Mouse (Mus musculus) megakaryocyte, embryonic 14.5 days (primary cell): ENCODE measurements at regions not wholly inside any gene's neighbourhood (a gene's known extent, or its start where the extent isn't known, plus 50 kb on each side); places are given as distances from the start of the nearest gene placed in this dataset.

ENCODE experiments used
- FLI1 ChIP-seq: IDR thresholded peaks from 2 replicates; pipeline ENCODE4 v1.6.1; 2012; ENCODE audit warnings: low read length, inconsistent platforms, mixed read lengths
- GATA1 ChIP-seq: IDR thresholded peaks from 3 replicates; pipeline ENCODE4 v1.6.1; 2012; ENCODE audit warnings: mixed read lengths, low read length, inconsistent platforms, borderline replicate concordance

- TF ChIP-seq GATA1 (no peak), FLI1 (no peak)
Measured at GRCm38 (mm10) chr8:90504521-90504920, 156.4 kb upstream of the Tox3 start.
